Mouse (Mus musculus) heart, postnatal 25 days (tissue): ENCODE results near the gene Pparg. TPM values are rescaled to one million over a fixed set of nuclear protein-coding genes. Genes with fewer than 3 reads are reported as not detected.
A peak's percentile ranks its signal among the peaks of the same experiment; 100 is the strongest.

Source experiments
- DNase-seq: peaks from one replicate; pipeline ENCODE4 v3.0.0; 2022; ENCODE audit warnings: low spot score
- intact Hi-C: fragments of 180-260 bp; cut with DNase I; formaldehyde crosslinking; loops from one replicate; pipeline ENCODE4 v1.15.1; 2025
- total RNA-seq, 2 experiments: library from RNA; stranded (reverse); gene quantifications; 2 replicates each; pipeline ENCODE4 v1.2.3; 2021

The Pparg gene
- 10 to 100 TPM; 10.9 to 11.1 TPM for total RNA-seq

DNA sequence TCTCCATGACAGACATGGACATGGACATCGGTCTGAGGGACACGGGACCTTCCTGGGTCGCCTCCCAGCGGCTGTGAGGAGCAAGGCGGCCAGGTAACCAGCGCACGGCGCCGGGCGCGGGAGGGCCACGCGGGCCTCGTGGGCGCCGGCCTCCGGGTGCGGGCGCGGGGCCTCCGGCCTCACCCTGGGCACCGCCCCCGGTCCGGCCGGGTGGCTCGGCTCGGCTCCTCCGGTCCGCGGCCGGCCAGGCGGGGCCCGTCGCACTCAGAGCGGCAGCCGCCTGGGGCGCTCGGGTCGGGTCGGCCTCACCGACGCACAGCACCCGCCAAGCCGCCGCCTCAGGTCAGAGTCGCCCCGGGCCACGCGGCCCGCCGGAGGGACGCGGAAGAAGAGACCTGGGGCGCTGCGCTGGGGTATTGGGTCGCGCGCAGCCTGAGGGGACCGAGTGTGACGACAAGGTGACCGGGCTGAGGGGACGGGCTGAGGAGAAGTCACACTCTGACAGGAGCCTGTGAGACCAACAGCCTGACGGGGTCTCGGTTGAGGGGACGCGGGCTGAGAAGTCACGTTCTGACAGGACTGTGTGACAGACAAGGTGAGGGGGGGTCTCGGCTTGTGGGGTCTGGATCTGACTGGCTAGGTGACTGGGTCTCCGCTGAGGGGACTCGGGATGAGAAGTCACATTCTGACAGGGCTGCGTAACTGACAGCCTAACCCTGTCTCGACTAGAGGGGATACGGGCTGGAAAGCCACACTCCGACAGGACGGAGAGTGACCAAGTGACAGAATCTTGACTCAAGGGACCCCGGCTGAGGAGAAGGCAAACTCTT is at the start of gene Pparg:
Gene Pparg (plus strand): TSS at position 176 of the 830 bp plus-strand sequence.
- intact Hi-C loops = loop anchor here (2.0 to 5.0 kb wide), 4 partner anchors 18 to 176 kb away; no protein-coding TSS in a partner anchor
- DNase-seq = peak; percentile 39

DNA sequence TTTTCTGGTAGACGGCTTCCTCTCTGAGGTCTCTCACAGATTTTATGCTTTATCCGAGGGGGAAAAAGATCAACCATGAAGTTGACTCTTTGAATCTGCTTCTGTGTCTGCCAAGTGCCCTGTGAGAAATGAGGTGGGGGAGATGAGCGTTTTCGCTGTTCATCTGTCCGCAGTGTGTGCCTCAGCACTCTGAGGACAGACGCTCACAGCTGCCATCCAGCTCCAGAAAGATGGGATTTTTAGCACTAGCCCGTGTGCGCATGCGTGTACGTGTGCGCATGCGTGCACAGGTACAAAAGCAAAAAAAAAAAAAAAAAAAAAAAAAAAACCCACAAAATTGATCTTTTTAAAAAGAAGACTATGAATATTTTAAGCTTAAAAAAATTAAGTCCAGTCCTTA is 48.0 kb upstream of the Pparg start:
- DNase-seq = no peak
- intact Hi-C loops = no loop called here

DNA sequence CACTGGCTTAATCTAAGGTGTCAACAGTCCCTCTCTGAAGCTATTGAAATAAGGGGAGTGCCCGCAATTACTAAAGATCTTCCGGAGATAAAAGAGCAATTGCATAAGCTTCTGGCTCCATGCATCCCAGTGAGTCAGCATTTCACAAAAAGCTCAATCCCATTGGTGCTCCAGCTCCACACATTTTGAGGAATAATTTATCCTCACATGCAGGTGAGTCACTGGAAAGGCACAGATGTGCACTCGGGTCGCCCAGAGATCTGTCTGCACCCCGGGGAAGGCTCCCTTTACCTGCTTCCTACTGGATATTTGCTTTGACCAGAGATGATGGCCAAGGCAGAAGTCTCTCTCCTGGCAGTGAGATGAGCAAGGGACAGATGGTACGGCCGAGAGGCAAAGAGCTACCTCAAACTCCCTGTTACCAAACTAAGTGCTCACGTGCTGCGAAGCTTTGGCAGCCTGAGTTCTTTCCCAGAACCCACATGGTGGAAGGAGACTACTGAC is 47.5 kb upstream of the Pparg start:
- intact Hi-C loops = no loop called here
- no peak for DNase-seq

DNA sequence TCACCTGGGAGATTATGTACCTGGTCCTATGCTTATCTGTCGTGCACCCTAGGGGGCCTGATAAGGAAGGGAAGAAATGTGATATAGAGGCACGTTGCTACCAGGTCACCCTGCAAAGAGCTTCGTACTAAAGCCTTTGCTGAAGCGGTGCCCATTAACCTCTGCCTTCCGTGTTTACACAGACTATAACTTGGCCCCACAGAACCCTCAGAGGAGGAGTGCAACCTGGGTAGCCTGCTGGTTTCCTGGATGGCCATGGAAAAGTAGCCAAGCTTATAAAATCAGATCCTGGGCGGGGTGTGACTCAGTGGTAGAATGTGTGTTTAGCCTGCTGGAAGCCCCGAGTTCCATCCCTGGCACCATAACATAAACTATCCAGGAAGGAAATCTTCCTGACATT is 46.8 kb upstream of the Pparg start:
- no peak for DNase-seq
- intact Hi-C loops = no loop called here

DNA sequence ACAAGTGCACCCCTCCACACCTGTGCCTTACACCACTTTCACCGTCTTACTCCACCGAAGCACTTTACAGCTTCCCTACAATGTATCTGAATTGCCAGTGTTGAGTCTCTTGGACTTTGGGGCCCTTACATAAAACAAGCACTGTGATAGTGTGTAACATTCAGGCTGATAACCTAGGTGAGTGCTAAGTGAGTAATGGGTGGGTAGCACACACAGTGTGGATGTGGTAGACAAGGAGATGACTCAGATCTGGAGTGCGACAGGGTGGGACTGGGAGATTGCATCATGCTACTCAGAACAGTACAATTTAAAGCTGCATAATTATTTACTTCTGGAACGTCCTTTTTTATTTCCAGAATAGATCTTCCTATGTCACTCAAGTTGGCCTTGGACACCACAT is 45.0 kb upstream of the Pparg start:
- DNase-seq = no peak
- intact Hi-C loops = no loop called here

DNA sequence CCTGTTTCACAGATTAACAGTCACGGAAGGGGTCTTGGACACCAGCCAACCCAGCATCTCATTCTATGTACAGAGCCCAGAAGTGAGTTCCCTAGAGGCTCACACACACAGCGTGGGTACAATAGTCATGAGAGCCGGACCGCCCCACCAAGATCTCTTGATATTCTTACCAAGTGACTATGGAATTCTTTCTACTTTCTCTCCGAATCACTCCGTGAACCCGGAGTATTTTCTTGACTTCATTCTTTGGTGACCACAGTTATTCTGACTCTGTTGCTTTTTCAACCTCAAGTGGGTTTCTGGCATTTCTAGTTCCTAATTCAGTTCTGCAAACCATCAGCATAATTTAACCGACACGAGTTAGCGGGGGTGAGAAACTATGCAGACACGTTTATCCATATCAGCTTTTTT is 43.9 kb upstream of the Pparg start:
- peak; percentile 9 for DNase-seq

DNA sequence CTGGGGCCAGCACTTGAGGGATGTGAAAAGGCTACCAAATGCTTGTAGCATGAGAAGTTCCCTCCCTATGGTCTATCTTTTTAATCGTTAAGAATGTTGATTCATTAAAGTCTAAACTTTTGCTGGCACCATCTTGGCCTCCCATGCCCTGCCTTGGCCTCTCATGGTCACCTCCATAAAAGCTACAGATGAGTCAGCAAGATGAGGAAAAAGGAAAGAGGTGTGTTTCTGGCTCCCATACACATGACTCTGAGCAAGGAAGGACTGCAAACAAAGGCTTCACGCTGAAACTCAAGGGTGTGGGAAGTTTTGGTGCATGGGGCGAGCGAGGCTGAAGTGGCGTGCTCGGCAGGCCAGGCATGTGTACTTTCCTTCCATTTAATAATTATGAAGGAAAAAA is 41.9 kb upstream of the Pparg start:
- DNase-seq = no peak
- intact Hi-C loops = no loop called here

More for the DNA sequence above, 43.9 kb upstream of the Pparg start:
- intact Hi-C loops = no loop called here

DNA sequence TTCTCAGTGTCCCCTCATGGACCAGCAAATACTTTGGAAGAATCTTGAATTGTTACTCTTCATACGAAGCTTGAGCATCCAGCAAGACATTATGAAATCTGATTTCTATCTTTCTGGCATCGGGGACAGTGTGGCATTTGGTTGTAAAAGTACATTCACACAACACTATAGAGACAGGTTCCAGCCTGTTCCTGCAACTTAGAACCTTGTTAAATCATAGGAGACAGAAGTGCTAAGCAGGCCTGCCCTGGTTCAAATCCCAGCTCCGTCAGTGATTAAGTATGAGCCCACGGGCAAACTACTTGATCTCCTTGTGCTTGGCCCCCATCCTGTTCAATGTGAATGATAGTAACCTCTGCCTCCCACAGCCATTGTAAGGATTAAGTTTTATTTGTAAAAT is 41.1 kb upstream of the Pparg start:
- intact Hi-C loops = no loop called here
- DNase-seq = no peak

DNA sequence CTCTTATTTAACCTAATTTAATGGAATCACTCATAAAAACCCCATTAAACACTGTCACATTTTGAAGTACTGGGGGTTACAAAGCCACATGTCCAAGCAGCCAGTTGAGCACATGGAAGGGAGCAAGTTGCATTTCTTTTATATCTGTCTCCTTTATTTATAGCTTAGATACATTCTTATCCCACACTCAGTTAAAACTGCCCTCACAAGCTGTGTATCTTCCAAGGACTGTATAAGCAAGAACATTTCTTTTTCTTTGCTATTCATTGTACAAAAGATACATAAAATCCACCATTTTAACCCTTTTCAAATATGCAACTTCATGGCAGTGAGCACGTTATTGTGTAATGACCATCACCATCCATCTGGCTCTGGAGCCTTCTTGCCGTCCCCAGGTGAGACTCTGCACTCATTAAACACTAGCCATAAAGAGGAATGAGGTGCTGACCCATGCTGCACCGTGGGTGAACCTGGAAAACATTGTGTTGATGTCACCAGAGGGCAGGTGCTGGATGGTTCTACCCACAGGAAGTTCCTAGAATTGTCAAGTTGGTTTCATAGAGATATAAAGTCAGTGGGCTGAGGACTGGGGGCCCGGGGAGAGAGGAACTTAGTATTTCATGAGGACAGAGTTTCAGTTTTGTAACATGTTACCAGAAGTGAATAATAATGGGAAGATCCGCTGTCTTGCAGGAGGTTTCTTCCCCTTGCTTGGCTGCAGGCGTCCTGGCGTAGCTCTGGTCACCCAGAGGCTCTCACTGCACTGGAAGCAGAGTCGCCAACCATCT is 39.6 kb upstream of the Pparg start:
- no peak for DNase-seq
- intact Hi-C loops = no loop called here

DNA sequence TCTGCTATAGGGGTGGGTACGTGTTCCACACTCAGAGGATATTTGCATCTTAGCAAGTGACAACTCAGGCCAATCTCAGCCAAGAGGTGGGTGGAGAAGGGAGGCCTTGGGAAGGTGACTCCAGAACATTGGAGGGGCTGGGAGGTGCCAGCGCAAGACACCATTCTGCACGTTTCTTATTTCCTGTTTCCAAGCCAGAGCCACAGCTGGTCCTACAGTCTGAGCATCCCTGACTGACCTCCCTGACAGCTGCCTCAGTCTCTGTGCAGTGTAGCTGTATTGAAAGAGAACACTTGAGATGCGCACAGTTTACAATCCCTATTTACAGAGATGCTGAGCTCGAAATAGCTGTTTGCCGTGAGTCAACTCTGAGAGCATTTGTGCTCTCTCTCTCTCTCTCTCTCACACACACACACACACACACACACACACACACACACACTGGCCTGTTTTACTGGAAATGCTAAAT is 38.8 kb upstream of the Pparg start:
- intact Hi-C loops = no loop called here
- no peak for DNase-seq

DNA sequence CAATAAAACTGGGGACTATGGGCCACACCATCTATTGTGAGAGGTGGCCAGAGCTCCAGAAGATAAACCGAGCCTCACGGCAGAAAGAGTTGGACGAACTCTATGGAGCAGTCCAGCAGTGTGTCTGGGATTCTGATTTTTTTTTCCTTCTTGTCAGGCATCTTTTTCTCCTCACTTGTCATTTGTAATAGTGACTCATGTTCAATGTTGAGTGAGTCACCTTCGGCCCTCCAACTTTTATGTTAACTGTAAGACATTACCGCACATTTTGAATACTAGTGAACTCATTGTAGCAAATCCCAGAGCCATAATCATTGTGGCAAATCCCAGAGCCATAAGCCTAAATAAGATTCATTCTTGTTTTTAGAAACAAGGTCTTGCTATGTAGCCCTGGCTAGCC is 37.8 kb upstream of the Pparg start:
- intact Hi-C loops = no loop called here
- DNase-seq = no peak

DNA sequence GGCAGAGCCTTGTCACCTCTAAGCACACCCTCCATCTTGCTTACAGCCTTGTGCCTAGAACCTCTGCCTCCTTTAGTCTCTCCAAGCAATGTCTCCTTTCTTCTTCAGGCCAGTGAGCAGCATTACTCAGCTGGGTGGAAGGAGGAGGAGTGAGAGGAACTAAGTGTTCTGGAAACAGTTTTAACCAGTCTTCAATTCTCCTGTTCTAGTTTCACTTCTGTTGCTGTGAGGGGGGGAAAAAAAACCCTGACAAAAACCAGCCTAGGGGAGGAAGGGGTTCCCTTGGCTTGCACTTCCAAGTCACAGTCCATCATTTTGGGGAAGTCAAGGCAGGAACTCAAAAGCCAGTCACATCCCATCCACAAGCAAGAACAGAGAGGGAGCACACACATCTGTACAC is 29.8 kb upstream of the Pparg start:
- DNase-seq = no peak
- intact Hi-C loops = no loop called here

DNA sequence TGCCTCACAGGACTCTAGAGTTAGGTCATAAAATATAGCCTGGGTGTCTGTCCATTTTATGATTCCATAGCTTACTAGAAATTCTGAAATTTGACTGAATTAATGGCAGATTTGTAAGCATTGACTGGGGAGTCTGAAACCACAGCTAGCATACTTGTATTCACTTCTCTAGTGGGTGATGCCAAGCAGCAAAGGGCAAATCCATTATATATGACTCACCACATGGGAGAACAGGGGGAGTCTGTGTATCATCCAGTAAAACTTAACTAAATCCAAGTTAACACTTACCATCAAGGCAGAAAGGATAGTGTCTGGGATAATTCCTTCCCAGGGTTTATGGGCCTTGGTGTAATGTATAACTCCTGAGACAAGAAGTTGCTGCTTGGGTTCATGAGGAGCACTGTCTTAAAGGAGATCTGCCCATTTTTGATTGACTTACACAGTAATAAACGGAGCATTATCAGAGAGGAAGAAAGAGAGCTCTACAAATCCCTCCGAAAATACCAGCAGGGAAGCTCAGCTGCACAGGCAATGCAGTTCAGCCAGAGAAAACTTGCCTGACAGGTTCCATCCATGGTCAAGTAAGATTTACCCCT is 27.6 kb upstream of the Pparg start:
- intact Hi-C loops = no loop called here
- DNase-seq = no peak

DNA sequence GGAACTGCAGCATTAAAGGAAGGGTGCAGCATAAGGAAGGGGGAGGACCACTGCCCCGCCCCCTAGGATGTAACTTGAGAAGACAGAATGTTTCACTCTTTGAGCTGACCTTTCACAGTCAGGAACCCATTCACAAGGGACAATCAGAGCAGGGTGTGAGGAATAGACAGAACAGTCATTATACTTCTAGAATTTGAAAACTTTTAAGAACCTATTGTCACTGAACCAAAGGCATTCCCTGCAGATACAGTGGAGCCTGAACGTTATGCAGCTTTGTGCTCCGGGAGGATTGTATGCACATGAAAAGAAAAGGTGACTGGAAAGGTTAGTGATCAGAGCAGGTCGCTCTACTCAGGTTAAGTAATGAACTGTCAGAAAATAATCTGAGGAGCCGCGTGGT is 25.2 kb upstream of the Pparg start:
- intact Hi-C loops = no loop called here
- DNase-seq = no peak

DNA sequence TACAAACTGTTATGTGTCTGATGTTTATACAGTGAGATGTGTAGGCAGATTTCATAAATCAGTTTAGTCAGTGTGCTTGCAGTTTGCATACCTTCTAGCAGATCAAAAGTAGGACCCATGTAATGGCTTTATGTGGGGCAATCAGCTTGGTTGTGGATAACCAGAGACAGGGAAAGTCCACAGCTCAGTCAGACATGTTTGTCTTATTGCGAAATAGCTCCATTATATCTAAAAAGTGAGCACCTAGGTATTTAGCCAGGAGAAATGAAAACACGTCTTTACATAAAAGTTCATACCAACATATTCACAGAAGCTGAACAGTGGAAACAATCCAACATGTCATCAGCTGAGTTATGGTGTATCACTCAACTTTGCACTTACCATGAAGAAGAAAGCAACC is 20.7 kb upstream of the Pparg start:
- no peak for DNase-seq
- intact Hi-C loops = loop anchor here (5.0 kb wide), 2 partner anchors 68 to 108 kb away; no protein-coding TSS in a partner anchor

DNA sequence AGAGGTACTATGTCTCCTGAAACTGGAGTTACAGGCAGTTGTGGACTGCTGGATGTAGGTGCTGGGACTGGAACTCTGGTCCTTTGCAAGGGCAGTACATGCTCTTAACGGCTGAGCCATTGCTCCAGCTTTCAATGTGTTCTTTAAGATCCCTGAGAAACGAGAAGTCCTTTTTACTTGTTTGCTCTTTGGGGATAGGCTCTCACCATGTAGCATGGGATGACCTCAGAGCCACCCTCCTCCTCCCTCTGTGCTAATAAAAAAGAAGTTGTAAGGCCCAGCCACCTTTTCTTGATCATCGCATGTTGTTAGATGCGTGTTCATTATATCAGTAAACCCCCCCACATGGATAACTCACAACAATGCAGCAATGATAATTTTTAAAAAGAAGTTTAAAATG is 17.7 kb upstream of the Pparg start:
- intact Hi-C loops = loop anchor here (2.0 to 5.0 kb wide), 3 partner anchors 18 to 111 kb away; partner anchors contain the start of gene Pparg
- DNase-seq = no peak

DNA sequence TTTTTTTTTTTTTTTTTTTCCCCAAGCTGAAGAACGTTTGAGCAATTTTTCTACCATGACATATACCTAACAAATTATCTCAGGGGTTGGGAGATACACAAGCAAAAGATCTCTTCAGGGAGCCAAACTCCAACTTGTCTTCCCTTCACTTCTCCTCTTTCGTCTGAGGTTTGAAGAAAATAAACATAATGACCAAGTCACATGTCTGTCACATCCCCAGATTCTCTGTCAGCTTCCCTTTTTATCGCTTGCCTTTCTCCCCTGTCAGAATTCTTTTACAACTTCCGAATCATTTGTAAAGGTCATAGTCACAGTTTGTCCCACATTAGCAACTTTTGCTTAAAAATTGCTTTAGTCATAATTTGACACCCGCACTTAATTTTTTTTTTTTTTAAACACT is 17.2 kb upstream of the Pparg start:
- no peak for DNase-seq
- intact Hi-C loops = loop anchor here (2.0 to 5.0 kb wide), 3 partner anchors 17 to 111 kb away; partner anchors contain the start of gene Pparg

DNA sequence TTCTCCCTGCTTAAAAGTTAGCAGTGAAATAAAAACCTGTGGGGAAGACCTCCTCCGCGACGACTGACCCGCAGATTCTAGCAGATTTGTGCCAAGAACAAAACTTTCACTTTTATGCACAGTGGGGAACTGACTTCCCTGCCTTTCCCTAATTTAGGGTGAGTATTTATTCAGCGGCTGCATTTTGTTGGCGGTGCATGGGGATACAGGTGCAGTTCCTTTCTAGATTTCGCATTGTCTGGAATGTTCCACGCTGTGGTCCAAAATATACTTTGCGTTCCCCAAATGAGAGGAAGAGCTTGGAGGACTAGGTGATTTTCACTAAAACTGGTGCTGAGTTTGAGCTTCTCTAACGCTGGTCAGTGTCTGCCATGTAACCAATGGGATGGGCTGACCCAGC is 16.6 kb upstream of the Pparg start:
- intact Hi-C loops = loop anchor here (5.0 kb wide), 2 partner anchors 72 to 112 kb away; no protein-coding TSS in a partner anchor
- no peak for DNase-seq

DNA sequence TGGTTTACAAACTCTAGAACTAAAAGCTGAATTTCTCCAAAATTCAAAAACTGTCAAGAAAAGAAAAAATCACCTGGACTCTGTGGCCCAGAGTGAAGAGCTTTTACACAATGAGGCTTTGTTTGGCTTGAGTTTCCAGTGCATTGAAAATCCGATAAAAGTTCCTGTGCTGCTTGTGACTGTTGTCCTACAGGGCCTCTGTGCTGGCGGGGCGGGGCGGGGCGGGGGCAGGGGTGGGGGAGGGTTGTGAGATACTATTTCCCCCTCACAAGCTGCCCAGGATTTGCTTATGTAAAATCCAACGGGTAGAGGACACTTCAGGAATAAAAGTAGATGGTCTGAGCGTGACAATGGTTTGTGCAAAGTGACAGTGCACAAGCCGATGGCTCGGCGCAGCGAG is 16.2 kb upstream of the Pparg start:
- intact Hi-C loops = loop anchor here (5.0 kb wide), 2 partner anchors 72 to 112 kb away; no protein-coding TSS in a partner anchor
- DNase-seq = no peak

DNA sequence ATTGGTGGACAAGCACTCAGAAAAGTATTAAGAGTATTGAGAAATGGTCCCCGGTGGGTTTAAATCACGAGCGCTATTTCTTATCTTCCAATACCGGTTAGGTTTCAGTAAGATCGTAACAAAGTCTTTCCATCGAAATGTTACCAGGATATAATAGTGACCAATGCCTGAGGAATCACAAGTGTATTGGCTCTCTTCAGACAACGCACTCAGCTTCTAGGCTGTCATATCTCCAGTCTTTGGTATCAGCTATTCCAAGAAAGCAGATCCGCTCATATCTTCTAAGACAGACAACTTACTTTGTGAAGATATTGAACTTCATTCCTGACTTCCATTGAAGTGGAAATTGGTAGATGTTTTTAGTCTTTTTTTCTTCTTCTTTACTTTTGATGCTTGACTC is 15.7 kb upstream of the Pparg start:
- intact Hi-C loops = no loop called here
- no peak for DNase-seq
